Mouse (Mus musculus) forebrain, embryonic 13.5 days (tissue): ENCODE measurements around the gene Tipin. TPM values are rescaled to one million over a fixed set of nuclear protein-coding genes. Genes with fewer than 3 reads are reported as not detected.

Source experiments
- ATAC-seq: fragments of 200-750 bp; cut with Nextera tagmentation; 2 replicates; pipeline ENCODE4 v1.8.0; 2017
- H3K27ac ChIP-seq: fragments of 300-500 bp; sonication (generic); 2 replicates; pipeline ENCODE4 v1.5.1; 2015; ENCODE audit warnings: inconsistent platforms, mild to moderate bottlenecking, moderate library complexity
- H3K27me3 ChIP-seq: fragments of 300-500 bp; sonication (generic); 2 replicates; pipeline ENCODE4 v1.6.1; 2015; ENCODE audit warnings: mild to moderate bottlenecking, inconsistent platforms
- H3K36me3 ChIP-seq: fragments of 300-500 bp; sonication (generic); 2 replicates; pipeline ENCODE4 v1.6.1; 2015; ENCODE audit warnings: mild to moderate bottlenecking, inconsistent platforms; ENCODE audit not compliant: poor library complexity, severe bottlenecking
- H3K4me1 ChIP-seq: fragments of 300-500 bp; sonication (generic); 2 replicates; pipeline ENCODE4 v1.6.1; 2015; ENCODE audit warnings: inconsistent platforms
- H3K4me2 ChIP-seq: fragments of 300-500 bp; sonication (generic); 2 replicates; pipeline ENCODE4 v1.6.1; 2015; ENCODE audit warnings: inconsistent platforms, mild to moderate bottlenecking, moderate library complexity
- H3K4me3 ChIP-seq: fragments of 300-500 bp; sonication (generic); 2 replicates; pipeline ENCODE4 v1.5.1; 2015; ENCODE audit warnings: mild to moderate bottlenecking, inconsistent platforms
- H3K9ac ChIP-seq: fragments of 300-500 bp; sonication (generic); 2 replicates; pipeline ENCODE4 v1.6.1; 2015; ENCODE audit warnings: mild to moderate bottlenecking, inconsistent platforms
- H3K9me3 ChIP-seq: fragments of 300-500 bp; sonication (generic); replicated peaks from 2 replicates; pipeline ENCODE4 v1.6.1; 2016; ENCODE audit warnings: inconsistent platforms
- WGBS: fragments of 180-500 bp; shearing (Covaris S2); methylation state at CpG from one replicate; pipeline ENCODE4 v1.1.7; 2015; 5-methylcytosine and 5-hydroxymethylcytosine counted together
- polyA plus RNA-seq: library from polyadenylated mRNA; unstranded; fragments of >200 nt; fragmentation: Nextera tagmentation; extraction: Ambion mirVana; gene quantifications from 2 replicates; pipeline ENCODE4 v1.2.1, GENCODE M21; 2015

Gene Tipin
- 243 and 245 TPM in 2 replicates for polyA plus RNA-seq

DNA sequence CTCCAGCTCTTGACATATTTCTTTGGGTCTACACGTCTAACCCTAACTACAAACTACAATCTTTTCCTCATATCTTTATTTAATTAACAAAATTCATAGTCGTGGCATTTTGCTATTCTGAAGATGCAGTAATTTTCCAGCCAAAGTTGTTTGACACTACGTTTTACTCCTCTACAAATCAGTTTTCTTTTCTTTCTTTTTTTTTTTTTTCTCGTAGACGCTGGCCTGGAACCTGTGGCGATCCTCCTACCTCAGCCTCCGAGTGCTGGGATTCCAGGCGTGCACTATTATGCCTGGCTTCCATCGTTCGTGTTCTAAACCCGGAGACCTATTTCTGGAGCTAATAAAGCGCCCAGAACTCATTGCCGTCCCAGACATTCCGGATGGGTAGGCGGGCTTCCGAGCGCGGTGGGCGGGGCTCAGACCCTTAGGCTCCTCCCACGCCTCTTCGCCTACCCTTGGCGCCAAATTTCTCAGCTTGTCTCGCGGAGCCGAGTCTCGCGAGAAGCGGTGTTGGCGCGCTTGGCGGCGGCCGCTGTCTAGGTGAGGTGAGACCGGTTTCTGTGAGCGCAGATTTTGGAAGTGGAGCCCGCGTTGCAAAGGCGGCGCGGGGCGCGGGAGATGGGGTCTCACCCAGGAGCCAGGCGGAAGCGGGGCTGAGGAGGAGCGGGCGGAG is at the start of gene Tipin:
Gene Tipin, plus strand, starts transcription at position 477 of the 676 bp plus-strand sequence.
- H3K27ac ChIP-seq: peak within 1 kb of the TSS; percentile 90
- no peaks in the 10 kb centered on the region for H3K36me3 ChIP-seq
- no peaks in the 10 kb centered on the region for H3K27me3 ChIP-seq
- peak within 1 kb of the TSS; percentile 84 for H3K4me3 ChIP-seq
- H3K9ac ChIP-seq: peak within 1 kb of the TSS; percentile 95
- ATAC-seq: peak; percentile 96
- H3K4me1 ChIP-seq: peaks cover 10% of the 10 kb centered on the region
- 2% methylated on average over 46 of the region's 46 CpGs for WGBS
- no peaks in the 10 kb centered on the region for H3K9me3 ChIP-seq
- H3K4me2 ChIP-seq: peak within 1 kb of the TSS; percentile 70

DNA sequence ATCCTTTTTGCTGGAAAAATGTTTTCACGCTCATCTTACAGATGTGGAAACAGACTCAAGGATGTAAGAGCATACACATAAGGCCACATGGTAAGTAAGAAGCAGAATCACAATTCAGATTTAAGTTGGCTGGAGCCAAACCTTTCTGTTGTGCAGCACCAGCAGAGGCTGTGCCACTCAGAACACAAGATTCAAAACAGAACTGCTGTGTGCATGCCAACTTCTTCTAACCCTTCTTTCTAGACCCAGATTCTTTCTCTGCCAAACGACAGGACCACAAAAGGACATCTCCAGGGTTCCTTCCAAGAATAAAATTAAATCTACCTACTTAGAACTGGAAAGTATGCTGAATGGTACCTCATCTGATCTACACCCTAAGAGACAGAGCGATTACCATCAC is 49.7 kb upstream of the Tipin start:
- Histone ChIP-seq H3K9ac (no peak overlapping the region), H3K36me3 (0 out of 2 replicates have a peak, but pooled peaks cover 5% of the 10 kb centered on the region), H3K9me3 (no peaks in the 10 kb centered on the region), H3K4me3 (no peak overlapping the region), H3K4me2 (no peak overlapping the region), H3K27me3 (no peaks in the 10 kb centered on the region), H3K4me1 (peaks cover 26% of the 10 kb centered on the region), H3K27ac (no peak overlapping the region)
- ATAC-seq: no peak
- WGBS: 75% methylated on average over 3 of the region's 3 CpGs

DNA sequence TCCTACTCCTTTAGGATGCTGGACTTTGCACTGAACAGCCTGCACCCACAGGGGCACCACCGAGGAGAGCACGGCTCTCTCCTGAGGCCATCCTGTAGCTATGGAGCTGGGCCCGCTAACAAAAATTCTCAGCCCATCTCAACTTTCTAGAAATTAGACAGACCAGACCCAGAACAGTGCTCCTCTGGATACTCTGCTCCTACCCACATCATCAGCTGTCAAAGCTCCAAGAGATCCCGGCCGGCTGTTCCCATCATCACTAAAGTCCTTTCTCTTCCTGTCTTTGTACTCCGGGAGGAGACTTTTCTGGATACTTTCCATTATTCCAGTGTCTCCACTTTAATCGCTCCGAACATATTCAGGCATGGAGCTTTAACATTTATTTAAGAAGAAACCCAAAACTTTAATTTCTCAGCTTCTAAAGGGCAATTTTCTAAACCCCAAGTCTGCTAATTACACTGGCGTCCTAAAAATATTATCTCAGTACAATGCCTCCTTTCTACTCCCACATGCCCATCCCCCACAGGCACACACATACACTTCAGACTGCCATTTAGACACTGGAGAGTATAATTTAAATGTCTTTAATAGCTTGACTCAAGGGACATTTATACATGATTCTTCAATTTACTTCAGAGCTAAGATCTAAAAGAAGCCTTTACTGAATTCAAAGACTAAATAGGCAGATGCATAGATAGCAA is 49.0 kb upstream of the Tipin start:
- no peaks in the 10 kb centered on the region for H3K9me3 ChIP-seq
- peaks cover 26% of the 10 kb centered on the region for H3K4me1 ChIP-seq
- no peak for ATAC-seq
- WGBS: 51% methylated on average over 9 of the region's 9 CpGs
- H3K9ac ChIP-seq: no peak overlapping the region
- H3K36me3 ChIP-seq: 0 out of 2 replicates have a peak, but pooled peaks cover 5% of the 10 kb centered on the region
- no peaks in the 10 kb centered on the region for H3K27me3 ChIP-seq
- H3K4me2 ChIP-seq: no peak overlapping the region
- no peak overlapping the region; the same call in 1 of the 2 replicates for H3K27ac ChIP-seq
- H3K4me3 ChIP-seq: no peak overlapping the region

DNA sequence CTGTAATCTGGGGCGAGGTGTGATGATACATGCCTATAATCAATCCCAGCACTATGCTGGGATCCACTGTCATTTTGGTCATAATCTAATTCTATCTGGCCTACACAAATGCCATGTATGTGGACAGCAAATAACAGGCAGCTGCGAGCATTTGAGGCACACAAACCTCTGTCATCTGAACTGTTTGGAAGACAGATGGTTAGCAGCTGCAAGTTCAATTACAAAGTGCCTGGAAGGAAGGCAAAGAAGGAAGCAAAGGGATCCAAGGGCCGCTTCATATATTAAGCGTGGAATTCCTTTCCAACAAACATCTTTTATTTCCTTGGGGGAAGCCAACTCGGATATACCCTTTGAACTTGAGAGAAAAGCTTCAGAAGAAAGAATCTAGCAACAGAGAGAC is 47.7 kb upstream of the Tipin start:
- H3K4me3 ChIP-seq: no peak overlapping the region
- H3K27me3 ChIP-seq: no peaks in the 10 kb centered on the region
- 0 out of 2 replicates have a peak, but pooled peaks cover 5% of the 10 kb centered on the region for H3K36me3 ChIP-seq
- no peak overlapping the region for H3K27ac ChIP-seq
- H3K9me3 ChIP-seq: no peaks in the 10 kb centered on the region
- 66% methylated on average over 5 of the region's 5 CpGs for WGBS
- H3K4me1 ChIP-seq: peaks cover 25% of the 10 kb centered on the region
- no peak overlapping the region for H3K9ac ChIP-seq
- no peak for ATAC-seq
- no peak overlapping the region for H3K4me2 ChIP-seq

DNA sequence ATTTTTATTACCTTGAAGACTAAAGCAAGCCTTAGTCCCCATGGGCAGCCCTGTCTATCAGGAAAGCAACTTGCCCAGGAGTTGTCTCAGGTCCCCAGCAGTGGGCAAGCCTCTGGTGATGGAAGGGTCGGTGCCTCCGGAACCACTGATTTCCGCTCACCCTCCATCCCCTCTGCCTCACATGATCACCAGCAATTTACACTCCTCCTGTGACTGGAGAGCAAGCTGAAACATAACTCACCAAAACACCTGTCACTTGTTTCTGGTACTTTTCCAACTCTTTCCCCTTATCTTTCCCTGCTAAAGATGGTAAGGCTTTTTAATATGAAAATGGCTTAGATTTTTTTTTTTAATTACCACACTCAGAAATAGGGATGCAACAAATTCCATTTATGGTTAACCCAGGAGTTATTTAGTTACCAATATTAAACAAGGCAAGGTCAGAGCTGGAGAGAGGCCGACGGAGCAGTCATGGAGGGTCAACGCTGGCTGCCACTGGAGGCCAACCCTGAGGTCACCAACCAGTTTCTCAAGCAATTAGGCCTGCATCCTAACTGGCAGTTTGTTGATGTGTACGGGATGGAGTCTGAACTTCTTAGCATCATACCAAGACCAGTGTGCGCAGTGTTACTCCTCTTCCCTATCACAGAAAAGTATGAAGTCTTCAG is 46.5 kb upstream of the Tipin start, which contains the start of gene Uchl4:
Gene Uchl4, plus strand, starts transcription at position 434 of the 668 bp plus-strand sequence.
- no peak within 1 kb of the TSS for H3K4me2 ChIP-seq
- 97% methylated on average over 8 of the region's 8 CpGs for WGBS
- no peaks in the 10 kb centered on the region for H3K9me3 ChIP-seq
- H3K27me3 ChIP-seq: no peaks in the 10 kb centered on the region
- peaks cover 17% of the 10 kb centered on the region for H3K4me1 ChIP-seq
- no peak within 1 kb of the TSS for H3K9ac ChIP-seq
- no peak for ATAC-seq
- no peak within 1 kb of the TSS for H3K4me3 ChIP-seq
- peaks cover 5% of the 10 kb centered on the region; the same call in 1 of the 2 replicates for H3K36me3 ChIP-seq
- no peak within 1 kb of the TSS for H3K27ac ChIP-seq

DNA sequence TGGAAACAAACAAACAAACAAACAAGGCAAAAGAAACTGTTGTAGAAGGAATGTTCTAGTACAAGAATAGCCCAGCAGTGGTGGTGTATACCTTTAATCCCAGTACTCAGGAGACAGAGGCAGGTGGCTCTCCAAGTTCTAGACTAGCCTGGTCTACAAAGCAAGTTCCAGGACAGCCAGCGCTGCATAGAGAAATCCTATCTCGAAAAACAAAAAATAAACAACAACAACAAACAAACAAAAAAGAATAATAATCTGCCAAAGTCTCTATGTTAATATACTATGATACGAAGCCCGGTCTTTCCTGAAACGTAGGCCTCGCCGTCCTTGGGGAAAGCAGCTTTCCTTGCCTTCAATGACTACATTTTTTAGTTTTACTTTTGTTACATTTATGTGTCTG is 45.3 kb upstream of the Tipin start:
- H3K27me3 ChIP-seq: no peaks in the 10 kb centered on the region
- 95% methylated on average over 7 of the region's 7 CpGs for WGBS
- H3K36me3 ChIP-seq: peaks cover 5% of the 10 kb centered on the region; the same call in 1 of the 2 replicates

DNA sequence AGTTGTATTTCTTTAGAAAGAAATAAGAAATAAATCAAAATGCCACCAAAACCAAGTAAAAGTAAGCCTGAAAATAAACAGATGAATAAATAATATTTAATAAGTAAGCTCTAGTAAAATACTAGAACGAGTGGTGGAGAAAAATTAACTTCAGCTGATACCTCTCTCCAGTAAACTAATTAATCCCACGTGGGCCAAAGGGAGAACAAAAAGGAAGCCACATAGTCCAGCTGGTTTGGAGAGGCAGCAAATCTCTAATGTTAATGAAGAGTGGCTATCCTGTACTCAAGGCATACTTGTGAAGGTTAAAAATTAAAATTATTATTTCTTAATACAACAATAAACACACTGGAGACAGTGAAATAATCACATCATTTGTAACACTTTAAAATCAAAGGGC is 41.3 kb upstream of the Tipin start:
- H3K36me3 ChIP-seq: peaks cover 5% of the 10 kb centered on the region; the same call in 1 of the 2 replicates
- no peak overlapping the region for H3K4me3 ChIP-seq
- H3K9ac ChIP-seq: no peak overlapping the region
- no peaks in the 10 kb centered on the region for H3K9me3 ChIP-seq
- ATAC-seq: no peak
- peaks cover 4% of the 10 kb centered on the region; the same call in 1 of the 2 replicates for H3K4me1 ChIP-seq
- no peak overlapping the region for H3K4me2 ChIP-seq
- 66% methylated on average over 2 of the region's 2 CpGs for WGBS
- H3K27ac ChIP-seq: no peak overlapping the region
- H3K27me3 ChIP-seq: no peaks in the 10 kb centered on the region

More for the DNA sequence above, 45.3 kb upstream of the Tipin start:
- H3K9ac ChIP-seq: no peak overlapping the region
- no peak overlapping the region for H3K27ac ChIP-seq
- no peak overlapping the region for H3K4me3 ChIP-seq
- H3K4me2 ChIP-seq: no peak overlapping the region
- H3K4me1 ChIP-seq: peaks cover 17% of the 10 kb centered on the region
- H3K9me3 ChIP-seq: no peaks in the 10 kb centered on the region
- no peak for ATAC-seq

DNA sequence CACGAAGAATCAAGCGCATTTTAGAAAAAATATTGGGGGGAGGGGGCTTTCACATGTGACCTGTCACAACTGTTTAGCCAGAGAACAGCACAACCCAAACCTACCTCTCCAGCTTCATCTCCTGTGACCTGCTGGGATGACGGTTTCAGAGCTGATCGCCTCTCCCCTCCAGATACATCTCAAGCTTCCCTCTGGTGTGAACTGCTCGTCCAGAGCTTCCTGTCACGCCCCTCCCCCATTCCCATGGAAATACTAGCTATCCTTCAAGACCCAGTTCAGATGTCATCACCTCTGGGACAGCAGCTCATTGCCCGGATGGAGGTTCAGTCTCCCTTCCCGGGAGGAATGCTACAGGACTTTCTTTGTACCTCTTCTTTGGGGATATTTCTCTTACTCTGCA is 40.7 kb upstream of the Tipin start:
- H3K36me3 ChIP-seq: peaks cover 5% of the 10 kb centered on the region; the same call in 1 of the 2 replicates
- H3K4me1 ChIP-seq: peaks cover 4% of the 10 kb centered on the region; the same call in 1 of the 2 replicates
- H3K9ac ChIP-seq: no peak overlapping the region
- H3K27me3 ChIP-seq: no peaks in the 10 kb centered on the region
- WGBS: 83% methylated on average over 8 of the region's 8 CpGs
- no peak for ATAC-seq
- H3K9me3 ChIP-seq: no peaks in the 10 kb centered on the region
- H3K27ac ChIP-seq: no peak overlapping the region
- no peak overlapping the region for H3K4me2 ChIP-seq
- H3K4me3 ChIP-seq: no peak overlapping the region

DNA sequence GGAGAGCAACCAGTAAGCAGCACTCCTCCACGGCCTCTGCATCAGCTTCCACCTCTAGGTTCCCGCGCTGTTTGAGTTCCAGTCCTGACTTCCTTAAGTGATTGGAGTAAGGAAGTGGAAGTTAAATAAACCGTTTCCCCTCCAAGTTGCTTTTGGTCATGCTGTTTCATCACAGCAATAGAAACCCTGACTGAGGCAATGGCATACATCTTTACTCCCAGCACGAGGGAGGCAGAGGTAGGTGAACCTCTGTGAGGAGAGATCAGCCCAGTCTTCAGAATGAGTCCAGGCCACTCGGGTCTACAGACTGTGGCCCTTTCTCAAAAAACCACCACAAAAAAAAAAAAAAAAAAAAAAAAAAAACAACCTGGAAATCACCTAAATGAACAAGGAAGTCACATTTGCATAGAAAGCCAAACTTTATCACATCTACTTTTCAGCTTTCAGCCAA is 39.0 kb upstream of the Tipin start:
- Histone ChIP-seq H3K4me1 (peaks cover 4% of the 10 kb centered on the region; the same call in 1 of the 2 replicates), H3K4me2 (no peak overlapping the region), H3K27me3 (no peaks in the 10 kb centered on the region), H3K27ac (no peak overlapping the region), H3K36me3 (no peaks in the 10 kb centered on the region; the same call in 1 of the 2 replicates), H3K4me3 (no peak overlapping the region), H3K9me3 (no peaks in the 10 kb centered on the region), H3K9ac (no peak overlapping the region)
- ATAC-seq: no peak
- 78% methylated on average over 6 of the region's 6 CpGs for WGBS

DNA sequence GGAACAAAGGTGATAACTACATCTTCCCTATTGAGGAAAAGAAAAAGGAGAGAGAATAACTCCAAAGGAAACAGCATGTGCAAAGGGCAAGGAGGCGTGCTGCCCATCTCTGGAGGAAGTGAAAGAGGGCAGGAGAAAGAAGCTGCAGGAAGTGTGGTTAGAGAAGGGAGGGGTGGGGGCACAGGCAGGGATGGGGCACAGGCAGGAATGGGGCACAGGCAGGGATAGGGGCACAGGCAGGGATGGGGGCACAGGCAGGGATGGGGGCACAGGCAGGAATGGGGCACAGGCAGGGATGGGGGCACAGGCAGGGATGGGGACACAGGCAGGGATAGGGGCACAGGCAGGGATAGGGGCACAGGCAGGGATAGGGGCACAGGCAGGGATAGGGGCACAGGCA is 32.0 kb upstream of the Tipin start:
- ATAC-seq: no peak
- H3K4me3 ChIP-seq: no peak overlapping the region
- H3K36me3 ChIP-seq: 0 out of 2 replicates have a peak, but pooled peaks cover 4% of the 10 kb centered on the region
- no peak overlapping the region for H3K9ac ChIP-seq
- no peak overlapping the region for H3K4me2 ChIP-seq
- no peaks in the 10 kb centered on the region for H3K9me3 ChIP-seq
- no peak overlapping the region for H3K27ac ChIP-seq
- peaks cover 22% of the 10 kb centered on the region for H3K4me1 ChIP-seq
- no peaks in the 10 kb centered on the region for H3K27me3 ChIP-seq
- WGBS: 88% methylated on average over 1 of the region's 1 CpGs

DNA sequence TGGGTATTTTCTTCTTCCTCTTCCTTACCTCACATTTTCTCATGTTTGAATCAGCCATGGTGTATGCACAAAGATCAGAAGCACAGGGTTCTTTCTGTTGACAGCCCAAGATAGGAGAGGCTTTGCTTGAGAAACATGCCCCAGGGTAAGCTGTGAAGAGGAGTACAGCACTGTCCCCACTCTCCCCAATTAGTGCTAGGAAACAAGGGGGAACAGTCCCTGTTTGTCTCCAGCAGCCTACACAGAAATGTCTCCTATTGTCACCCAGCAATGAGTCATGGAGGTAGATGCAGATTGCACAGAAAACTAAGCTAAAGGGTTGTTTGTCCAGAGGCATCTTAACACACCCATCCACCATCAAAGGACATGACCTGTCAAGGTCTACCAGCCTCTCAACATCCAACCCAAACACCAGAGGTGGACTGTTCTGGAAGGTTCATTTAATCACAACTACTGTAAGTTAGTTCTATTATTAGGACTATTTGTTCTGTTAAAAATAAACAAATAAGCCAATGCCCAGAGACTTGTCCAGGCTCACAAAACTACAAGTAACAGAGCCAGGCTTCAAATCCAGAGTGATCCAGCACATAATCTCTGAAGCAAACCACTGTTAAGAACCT is 31.2 kb upstream of the Tipin start:
- 0 out of 2 replicates have a peak, but pooled peaks cover 4% of the 10 kb centered on the region for H3K36me3 ChIP-seq
- H3K9me3 ChIP-seq: no peaks in the 10 kb centered on the region

More for the DNA sequence above, 31.2 kb upstream of the Tipin start:
- ATAC-seq: no peak
- H3K27me3 ChIP-seq: no peaks in the 10 kb centered on the region
- H3K4me3 ChIP-seq: no peak overlapping the region
- no peak overlapping the region for H3K27ac ChIP-seq
- H3K4me1 ChIP-seq: peaks cover 22% of the 10 kb centered on the region
- no peak overlapping the region for H3K9ac ChIP-seq
- H3K4me2 ChIP-seq: no peak overlapping the region
